Mouse (Mus musculus): ENCODE results near the gene 3110082J24Rik.

- TF ChIP-seq GATA1 (IDR thresholded peaks at IDR 0.05; ENCODE audit: low read length), result no peak
- no peak for TF ChIP-seq TAL1 (IDR thresholded peaks at IDR 0.05; ENCODE audit: low read length)
Observed at GRCm38 (mm10) chr5:30104339-30104738, 1.5 kb downstream of the 3110082J24Rik start.

Measured in erythroblast, embryonic 14.5 days (primary cell).